Mouse (Mus musculus) gastrocnemius, adult 8-10 months (tissue): ENCODE data around the gene Evi5. TPM values are rescaled to one million over a fixed set of nuclear protein-coding genes. Genes with fewer than 3 reads are reported as not detected.
A peak's percentile ranks its signal among the peaks of the same experiment; 100 is the strongest.

Experiments used
- DNase-seq, 2 experiments: peaks; one replicate each; pipeline ENCODE4 v3.0.0; 2022; ENCODE audit warnings: low spot score in 2 of 2
- total RNA-seq, 4 experiments: library from RNA; stranded (reverse); gene quantifications; 2 replicates each; pipeline ENCODE4 v1.2.4; 2022

Evi5 gene
- total RNA-seq, 4 experiments from 2014 or later = 16.1 to 19.3 (median 17.6) TPM

DNA sequence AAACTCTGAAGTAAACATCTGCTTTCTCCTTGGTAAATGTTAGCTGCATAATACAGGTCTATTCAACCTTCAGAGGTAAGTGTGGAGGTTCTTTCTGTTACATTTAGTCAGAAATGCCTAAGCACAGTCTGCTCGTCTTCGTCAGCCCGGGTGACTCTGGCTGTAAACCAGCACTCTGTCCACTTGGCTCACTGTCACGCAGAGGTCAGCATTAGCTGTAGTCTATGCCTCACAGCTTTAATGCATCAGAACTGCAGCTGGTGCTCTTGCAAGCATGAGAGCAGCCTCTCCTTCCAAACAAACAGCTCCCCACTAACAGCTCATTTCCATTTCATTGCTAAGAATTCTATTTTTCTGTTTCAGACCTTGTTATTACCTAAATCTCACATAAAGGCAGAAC, 67.4 kb downstream of the Evi5 start:
- DNase-seq = peak in 1 of 2 experiments; percentile 12

DNA sequence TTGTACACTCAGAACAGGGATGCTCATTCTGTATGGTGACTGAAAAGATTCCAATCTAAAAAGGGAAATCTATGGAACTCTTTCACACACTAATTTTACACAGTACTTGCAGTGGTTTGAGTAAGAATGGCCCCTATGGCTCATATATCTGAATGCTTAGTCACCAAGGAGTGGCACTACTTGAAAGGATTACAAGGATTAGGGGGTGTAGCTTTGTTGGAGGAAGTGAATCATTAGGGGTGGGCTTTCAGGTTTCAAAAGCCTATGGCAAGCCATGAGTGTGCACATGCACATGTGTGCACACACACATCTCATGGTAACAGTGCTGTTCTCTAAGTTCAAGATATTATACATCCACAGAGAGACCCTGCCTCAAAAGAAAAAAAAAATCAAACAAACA, 72.3 kb downstream of the Evi5 start:
- DNase-seq = no peak

DNA sequence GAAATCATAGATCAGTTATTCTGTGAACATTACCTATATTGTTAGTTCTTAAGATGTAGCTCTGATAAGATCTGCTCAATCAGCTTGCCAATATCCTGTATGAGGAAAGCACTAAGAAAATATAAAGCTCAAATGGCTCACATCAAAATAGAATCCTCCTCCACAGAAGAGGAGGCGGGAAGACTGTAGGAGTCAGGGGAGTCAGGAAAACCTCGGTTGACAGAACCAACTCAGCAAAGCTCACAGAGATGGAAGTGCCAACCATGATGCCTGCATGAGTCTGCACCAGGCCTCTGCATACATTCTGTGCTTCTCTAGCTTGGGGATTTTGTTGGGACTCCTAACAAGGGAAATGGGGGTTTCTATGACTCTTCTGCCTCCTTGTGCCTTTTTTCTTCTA, 73.7 kb downstream of the Evi5 start:
- DNase-seq = no peak

DNA sequence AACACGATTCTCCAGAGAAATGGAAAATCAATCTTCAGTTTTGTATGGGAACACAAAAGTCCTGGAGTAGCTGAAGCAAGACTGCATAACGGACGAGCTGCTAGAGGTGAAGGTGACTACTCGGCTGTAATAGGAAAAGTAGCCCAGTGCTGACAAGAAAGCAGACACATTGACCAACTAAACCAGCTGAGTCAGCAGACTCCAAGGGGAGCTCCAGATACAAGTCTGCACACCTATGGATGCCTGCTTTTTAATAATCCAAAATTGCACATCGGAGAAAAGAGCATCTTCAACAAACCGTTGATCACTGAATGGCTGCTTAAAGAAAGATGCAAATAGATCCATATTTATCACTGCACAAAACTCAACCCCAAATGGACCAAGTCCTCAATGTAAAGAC, 76.6 kb downstream of the Evi5 start:
- DNase-seq = no peak

DNA sequence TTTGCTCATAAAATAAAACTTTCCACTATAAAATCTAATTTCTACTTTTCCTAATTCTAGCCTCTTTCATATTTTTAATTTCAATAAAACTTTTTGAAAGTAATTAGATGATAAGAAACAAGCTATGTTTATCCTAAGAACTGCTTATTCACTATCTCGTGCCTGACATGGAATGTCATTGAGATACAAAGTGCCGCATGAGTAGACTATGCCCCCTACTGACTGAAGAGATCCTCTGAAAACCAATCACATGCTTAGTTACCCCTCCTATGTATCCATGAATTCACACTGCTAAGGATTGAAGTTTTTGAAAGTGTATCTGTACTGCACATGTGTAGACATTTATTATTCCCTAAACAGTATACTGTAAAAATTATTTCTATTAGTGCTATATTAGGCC, 81.0 kb downstream of the Evi5 start:
- no peak for DNase-seq

DNA sequence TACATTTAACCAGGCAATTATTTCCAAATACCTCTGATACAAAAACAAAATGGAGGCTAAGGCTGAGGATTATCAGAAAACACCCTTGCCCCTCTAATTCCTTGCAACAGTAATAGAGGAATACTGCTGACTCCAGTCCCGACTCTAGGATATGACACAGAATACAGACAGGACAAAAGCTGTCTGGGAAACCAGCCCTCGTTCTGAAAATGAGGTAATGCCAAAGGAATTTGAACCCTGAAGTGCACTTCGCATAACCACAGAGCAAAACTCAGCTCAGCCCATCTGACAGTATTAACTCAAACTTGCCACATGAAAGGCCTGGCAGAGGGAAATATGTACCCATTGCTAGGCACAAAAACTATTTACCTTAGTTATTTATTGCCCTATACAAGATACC, 81.6 kb downstream of the Evi5 start:
- no peak for DNase-seq

DNA sequence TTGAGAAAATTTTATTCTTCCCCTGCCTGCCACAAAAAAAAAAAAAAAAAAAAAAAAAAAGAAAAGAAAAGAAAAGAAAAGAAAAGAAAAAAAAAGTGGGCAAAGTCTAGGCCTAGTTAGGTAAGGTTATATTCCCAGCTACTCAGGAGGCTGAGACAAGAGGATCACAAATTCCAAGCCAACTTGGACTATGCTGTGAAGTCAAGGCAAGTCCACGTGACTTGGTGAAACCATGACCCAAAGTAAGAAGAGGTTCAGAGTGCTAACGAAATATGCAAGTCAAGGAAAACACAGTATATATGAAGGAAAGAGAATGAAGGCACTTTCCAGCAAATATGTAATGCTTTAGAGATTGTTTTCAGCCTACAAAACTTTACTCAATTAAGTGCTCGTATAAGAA, 82.4 kb downstream of the Evi5 start:
- DNase-seq = no peak

DNA sequence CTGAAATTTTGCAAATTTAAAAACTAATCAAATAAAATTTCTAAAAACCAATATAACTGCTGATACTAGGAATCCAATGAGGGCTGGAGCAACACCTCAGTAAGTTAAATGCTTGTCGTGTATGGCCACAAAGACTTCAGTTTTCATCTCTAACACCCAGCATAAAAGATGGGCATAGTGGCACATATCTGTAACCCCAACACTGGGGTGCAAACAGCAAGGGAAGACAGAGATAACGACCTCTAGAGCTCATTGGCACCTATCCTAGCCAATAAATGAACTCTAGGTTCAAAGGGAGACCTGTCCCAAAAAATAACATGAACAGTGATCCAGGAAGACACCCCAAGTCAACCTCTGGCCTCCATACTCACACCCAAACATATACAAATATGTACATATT, 82.9 kb downstream of the Evi5 start:
- DNase-seq = no peak

DNA sequence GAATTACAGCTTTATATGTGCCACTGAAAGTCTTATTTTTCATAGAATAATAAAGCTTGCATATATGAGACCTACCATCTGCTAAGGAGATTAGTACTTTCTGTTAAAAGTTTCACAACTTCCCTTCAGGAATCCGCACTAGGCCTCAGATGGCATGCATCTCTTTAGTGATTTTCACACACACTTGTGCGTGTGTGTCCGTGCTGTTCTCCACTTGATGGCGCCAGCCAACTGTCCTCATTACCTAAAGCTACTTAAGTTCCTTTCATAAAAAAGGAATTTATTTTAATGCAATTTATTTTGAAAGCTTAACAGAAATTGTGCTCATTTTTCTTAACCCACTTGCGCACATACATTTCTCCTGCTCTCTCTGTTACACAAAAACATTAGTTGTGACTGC, 85.4 kb downstream of the Evi5 start:
- no peak for DNase-seq

DNA sequence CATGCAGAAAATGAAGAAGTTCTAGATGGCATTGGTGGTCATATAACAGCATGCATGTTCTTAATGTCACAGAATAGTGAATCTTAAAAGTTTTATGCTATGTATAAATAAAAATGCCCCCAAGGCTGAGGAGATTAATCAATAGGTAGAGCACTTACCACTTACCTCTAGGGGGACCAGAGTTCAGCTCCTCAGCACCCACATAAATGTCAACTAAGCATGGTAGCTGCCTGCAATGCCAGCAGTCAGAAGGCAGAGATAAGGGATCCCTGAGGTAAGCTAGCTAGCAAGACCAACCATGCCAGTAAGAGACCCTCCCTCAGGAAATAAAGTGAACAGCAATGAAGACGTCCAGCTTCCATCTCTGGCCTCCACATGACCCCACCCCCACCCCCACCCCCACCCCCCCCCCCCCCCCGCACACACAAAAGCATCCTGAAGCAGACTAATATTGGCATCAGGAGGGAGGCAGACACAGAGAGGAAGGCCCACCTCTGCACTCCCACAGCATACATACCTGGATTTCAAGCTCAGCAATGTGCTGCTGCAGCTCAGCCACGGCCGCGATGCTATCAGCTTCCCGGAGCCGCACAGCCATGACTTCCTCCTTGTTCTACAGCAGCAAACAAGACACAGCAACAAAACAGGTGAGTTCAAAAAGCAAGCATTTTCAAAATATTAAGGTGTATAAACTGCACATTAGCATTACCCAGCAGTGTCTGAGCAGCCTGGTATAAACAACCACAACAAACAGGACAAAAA, 87.0 kb downstream of the Evi5 start:
- no peak for DNase-seq

DNA sequence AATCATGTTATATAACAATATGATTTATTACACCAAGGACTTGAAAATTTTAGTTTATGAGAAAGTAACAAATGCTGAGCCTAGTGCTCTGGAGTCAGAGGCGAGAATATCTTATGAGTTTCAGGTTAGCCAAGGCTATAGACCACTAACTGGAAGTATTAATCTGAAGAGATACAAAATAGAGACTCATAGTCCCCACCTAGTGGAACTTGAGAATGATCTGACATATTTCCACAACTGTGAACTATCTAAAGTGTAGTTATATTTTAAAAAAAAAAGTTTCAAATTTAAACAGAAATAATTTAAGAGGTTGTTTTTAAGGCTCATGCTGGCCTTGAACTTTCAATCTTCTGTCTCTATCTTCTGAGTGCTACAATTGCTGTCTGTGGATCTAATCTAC, 92.5 kb downstream of the Evi5 start:
- no peak for DNase-seq

DNA sequence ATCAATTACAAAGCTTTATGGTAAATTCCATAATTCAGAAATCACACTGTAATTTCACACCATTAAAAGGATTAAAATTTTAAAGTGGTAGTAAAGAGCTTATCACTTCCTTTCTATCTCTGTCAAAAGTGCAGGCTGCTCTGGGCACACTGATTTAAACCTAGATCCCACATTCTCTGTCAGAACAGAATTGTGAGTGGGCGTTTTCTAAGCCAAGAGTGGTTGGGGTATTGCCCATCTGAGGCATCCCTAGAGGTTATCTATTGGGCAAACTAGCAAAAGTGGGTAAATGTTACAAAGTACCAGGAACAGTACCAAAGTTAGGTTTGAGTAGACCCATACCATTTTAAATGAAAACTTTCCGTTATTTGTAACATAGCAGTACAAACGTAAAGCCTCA, 96.1 kb downstream of the Evi5 start:
- DNase-seq = no peak

DNA sequence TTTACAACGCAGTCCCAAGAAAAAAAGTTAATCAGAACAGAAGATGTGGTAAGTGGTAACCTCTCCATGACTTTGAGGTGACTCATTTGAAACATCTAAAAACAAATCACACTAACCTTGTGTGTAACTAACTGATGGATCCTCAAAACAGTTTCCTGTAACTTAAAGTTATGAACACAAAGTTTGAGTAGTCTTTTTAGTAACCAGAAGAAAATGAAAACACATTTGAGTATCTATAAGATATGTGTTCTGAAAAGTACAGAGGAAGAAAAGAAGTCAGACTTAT, 97.4 kb downstream of the Evi5 start:
- DNase-seq = no peak

DNA sequence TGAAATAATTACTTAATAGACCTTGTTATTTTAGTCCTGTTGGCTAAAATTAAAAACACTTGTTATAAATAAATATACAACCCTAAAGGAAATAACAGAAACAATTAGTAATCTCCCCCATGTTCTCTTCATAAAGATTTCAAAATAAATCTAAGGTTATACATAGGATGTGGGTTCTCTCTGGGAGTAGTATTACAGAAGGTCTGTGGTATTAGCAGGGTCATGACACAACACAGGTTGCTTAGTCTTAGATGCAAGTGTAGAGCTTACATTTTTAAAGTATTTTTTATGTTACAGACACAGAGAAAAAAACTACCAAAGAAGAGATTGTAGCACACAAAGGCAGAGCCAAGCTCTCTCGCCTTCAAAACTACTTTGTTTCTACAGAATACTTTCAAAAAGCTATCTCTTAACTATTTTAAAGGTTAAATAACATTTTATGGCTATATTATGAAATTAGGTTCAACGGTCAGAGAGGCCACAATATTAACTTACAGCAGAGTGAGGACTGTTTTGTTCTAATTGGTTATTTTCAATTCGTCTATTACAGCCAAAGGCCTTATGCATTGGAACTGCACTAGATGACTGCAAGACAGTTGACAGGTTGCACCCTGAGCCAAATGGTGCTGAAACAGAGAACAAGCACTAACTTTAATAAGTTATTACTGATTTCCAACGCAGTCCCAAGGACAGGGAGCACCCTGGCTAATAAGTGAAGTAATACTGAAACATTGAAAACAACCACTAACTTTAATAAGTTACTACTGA, 97.9 kb downstream of the Evi5 start:
- DNase-seq = no peak

DNA sequence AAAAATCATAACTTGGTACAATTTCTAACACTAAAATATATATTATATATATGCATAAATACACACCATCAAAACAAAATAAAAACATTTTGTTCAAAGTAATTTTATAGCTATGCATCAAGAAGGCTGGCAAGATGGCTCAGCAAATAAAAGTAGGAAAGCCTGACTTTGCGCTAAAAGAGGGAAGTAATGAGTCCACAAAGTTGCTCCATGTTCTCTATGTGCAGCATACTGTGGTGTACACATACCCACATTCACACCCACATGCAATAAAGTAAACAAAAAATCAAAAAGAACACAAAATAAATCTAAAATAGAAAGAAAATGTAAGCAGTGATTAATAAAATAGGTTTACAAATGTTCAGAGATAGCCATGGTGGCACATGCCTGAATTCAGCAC, 99.0 kb downstream of the Evi5 start:
- DNase-seq = no peak

DNA sequence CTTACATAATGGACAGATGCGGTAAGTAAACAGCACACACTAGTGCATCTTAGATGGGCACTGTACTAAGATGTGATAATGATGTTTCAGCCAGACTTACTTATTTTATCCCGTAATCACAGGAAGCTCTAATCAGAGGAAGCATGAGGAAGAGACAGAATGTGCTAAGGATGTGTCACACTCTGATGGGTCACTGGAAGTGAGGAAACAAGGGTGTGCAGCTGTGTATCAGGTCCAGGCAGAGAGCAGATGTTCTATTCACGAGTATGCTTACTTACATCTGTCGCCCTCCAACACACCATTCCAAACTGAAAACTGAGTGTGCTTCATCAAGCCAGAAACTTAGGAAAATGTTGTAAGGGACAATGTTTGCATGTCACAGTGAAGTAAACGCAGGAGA, 102.9 kb downstream of the Evi5 start:
- no peak for DNase-seq

DNA sequence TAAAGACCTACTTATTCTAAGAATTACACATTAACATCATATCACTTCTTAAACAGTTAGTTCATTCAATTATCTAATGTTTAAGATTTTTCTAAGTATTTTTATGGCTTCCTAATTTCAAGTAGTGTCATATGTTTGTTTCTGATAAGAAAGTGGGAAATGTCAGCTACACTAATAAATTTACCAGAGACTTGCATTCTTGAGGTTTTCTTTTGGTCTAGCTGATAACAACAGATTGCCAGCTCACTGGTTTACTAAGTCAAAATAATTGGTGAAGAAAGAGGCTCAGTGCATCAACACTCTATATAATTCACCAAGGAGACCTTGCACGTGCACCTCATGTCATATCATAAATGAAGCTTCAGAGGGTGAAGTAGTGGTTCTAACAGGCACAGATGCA, 106.7 kb downstream of the Evi5 start:
- no peak for DNase-seq

DNA sequence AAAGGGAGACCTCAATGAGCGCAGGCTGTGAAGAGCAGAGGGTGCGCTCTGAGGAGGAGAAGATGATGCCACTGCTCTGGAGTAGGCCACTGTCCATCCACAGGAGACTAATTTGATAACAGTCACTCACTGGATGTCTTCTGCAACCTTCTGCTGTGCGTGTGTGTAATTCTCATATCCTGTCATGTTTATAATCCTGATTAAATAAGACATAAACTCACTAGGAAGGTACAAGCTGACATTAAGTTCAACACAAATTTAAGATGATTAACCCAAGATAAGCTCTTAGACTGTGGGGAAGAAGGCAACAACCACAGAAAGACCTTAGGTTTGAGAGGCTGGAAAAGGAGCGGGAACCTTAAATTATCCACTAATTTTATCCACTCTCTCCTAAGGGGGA, 109.0 kb downstream of the Evi5 start:
- DNase-seq = no peak

DNA sequence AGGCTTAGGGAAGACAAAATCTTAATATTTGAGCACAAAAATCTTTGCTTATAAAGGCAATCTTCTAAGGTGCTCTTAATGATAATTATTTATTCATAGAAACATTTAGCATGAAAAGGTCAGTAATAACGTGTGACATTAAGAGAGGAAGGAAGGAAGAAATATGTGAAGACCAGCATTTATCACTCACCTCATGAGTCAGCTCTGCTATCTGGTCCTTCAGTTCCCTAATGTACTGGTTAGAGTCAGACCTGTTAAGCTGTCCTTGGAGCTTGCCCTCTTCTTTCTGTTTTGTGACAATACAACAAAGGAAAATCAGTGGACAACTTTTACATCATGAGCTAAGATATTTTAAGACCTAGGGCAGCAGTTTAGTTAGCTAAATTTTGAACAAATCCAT, 110.4 kb downstream of the Evi5 start:
- no peak for DNase-seq

DNA sequence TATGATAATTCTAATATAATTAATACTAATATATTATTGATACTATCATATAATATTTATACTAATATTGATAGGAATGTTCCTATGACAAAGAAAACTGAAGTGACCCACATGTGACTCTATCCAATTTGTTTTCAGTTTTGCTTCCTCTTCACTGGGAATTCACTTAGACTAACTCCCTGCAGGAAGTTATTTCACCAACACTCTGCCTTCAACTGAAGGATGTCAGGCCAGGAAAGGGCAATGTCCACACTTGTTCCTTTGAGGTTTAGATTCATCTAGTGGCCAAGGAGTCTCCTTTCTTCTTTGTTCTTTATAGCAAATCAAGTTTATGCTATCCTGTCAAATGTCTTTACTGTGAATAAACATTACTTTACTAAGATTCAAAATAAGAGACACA, 111.2 kb downstream of the Evi5 start:
- DNase-seq = no peak

DNA sequence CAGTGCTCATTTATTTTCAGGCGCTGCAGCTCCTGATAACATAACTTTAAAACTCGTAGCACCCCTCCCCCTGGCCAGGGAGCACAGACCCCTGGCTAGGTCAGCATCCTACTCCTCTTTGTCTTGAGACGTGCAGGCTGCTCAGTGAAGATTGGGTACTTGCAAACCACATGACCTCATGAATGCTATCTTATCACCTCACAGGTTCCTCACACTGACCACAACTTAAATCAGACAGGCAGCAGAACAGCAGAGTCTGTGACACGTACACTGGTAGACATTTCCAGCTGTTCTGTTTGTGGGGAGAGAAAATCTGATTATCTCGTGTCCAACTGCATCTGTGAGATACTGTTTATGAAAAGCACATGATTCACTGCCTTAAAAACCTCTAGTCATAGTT, 115.8 kb downstream of the Evi5 start:
- no peak for DNase-seq

DNA sequence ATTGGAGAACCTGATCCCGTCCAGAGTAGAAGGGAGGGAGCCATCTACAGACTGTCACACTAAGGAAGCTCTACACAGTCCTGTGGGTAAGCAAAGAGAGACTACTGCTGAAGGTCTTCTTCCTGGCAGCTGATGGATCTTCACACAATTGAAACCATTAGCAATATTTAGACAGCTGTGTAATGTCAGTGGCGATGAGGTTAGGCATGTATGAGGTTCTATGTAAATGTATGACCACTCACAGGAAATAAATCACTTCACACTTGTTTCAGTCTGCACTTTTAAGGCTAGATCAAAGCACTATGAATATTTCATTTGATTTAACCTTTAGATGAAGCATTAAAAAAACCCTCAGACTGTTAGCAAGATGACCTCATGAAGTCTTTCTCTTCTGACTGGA, 118.8 kb downstream of the Evi5 start:
- DNase-seq = no peak

DNA sequence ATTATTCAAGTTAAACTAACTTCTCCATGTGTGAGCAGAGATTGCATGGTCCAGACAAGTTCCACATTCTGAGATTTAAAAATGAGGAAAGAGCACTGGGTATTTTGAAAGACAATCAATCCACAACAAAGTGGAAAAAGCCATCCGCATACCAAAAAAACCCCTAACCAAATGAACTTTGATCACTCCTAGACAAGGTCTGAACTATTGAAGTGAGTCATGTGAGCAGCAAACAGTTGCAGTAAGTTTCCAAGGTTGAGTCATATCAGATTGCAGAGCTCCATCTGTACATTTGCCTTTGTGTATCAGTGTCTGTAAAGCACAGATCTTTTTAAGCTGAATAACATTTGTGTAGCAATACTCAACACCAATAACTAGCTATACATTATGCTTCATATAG, 120.2 kb downstream of the Evi5 start:
- no peak for DNase-seq

DNA sequence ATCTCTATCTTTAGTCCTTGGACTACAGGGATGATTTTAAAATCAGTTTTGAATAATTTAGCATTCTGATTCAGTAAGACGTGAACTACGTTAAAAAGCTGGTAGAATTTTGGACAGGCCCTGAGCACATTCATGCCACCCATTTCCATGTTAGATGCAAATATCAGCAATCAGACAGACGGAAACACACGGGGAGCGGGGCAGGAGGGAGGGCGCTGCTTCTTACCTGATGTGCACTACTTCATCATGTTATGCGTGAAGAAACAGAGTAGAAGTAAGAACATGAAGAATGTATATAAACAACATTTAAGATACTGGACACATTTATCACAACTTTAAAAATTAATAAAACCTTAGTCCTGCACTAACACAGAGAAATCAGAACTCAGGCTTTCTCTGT, 121.3 kb downstream of the Evi5 start:
- no peak for DNase-seq
